Mouse (Mus musculus) heart, postnatal 0 days (tissue): ENCODE measurements around the gene Lin52.

Experiments
- CTCF ChIP-seq: IDR thresholded peaks from 2 replicates; pipeline ENCODE4 v1.5.1; 2016; ENCODE audit warnings: antibody characterized with exemption, control low read depth, low read depth
- EP300 ChIP-seq: IDR thresholded peaks from 2 replicates; pipeline ENCODE4 v1.6.1; 2016; ENCODE audit warnings: antibody characterized with exemption, low read depth

DNA sequence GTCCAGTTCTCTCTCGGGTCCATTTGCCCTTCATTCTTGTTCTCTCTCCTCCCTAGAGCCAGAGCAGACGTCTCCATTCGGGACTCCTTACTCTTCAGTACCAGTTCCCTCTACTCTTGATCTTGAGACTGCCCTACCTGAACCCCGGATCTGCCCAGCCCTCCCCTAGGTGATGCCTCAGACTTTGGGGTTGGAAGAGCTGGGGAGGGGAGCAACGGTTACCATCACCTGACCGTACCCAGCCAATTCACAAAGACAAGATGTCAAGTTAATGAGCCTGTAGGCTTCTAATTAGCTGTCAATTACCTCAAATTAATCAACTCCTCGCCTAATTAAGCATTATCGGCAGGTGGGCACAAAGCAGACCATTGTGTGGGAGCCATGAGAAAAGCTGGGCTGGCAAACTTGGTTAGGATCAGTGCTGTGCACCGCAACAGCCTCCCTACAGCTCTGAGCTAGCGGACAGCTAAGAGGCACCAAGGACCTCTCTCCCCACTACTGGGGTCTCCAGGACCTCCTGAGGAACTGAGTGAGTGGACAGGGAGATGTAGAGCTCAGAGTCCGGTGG is 90.3 kb downstream of the Lin52 start:
- TF ChIP-seq EP300 (no peak), CTCF (no peak)
